Mouse (Mus musculus) ES-E14 (cell line): Measurements from ENCODE around the gene Gm4756. TPM values are rescaled to one million over a fixed set of nuclear protein-coding genes. Genes with fewer than 3 reads are reported as not detected.

ENCODE experiments used
- DNase-seq: peaks from one replicate; pipeline ENCODE4 v3.0.0-alpha.2; 2013; ENCODE audit warnings: low read depth, low spot score
- H3K27ac ChIP-seq: 2 replicates; pipeline ENCODE4 v1.5.1; 2012; ENCODE audit warnings: low read depth, mild to moderate bottlenecking, low read length, moderate library complexity, mixed read lengths; ENCODE audit not compliant: poor library complexity, insufficient read depth, severe bottlenecking
- H3K36me3 ChIP-seq: 2 replicates; pipeline ENCODE4 v1.6.1; 2012; ENCODE audit warnings: mild to moderate bottlenecking, low read length, moderate library complexity, mixed read lengths; ENCODE audit not compliant: control insufficient read depth, poor library complexity, insufficient read depth, severe bottlenecking
- H3K4me1 ChIP-seq, 2 experiments: fragments of 150-350 bp in 1 of 2; sonication (generic) in 1 of 2; 2 replicates each; pipeline ENCODE4 v1.6.1; 2012; ENCODE audit warnings: low read length in 2 of 2, mild to moderate bottlenecking in 1 of 2, mixed read lengths in 1 of 2; ENCODE audit not compliant: control insufficient read depth in 2 of 2, insufficient read depth in 2 of 2, poor library complexity in 1 of 2
- H3K4me3 ChIP-seq, 2 experiments: fragments of 150-350 bp in 1 of 2; sonication (generic) in 1 of 2; 2 replicates each; pipeline ENCODE4 v1.5.1; 2012; ENCODE audit warnings: low read length in 2 of 2, low read depth in 1 of 2, mild to moderate bottlenecking in 1 of 2, mixed read lengths in 1 of 2; ENCODE audit not compliant: insufficient read depth in 1 of 2, poor library complexity in 1 of 2, severe bottlenecking in 1 of 2
- H3K9ac ChIP-seq: 2 replicates; pipeline ENCODE4 v1.6.1; 2012; ENCODE audit warnings: low read depth, mild to moderate bottlenecking, low read length, mixed read lengths; ENCODE audit not compliant: poor library complexity, insufficient read depth, severe bottlenecking
- H3K9me3 ChIP-seq: fragments of 150-350 bp; sonication (generic); 2 replicates; pipeline ENCODE4 v1.6.1; 2012; ENCODE audit warnings: low read depth, mild to moderate bottlenecking, low read length; ENCODE audit not compliant: control insufficient read depth, insufficient read depth
- CHD2 ChIP-seq: IDR thresholded peaks from 2 replicates; pipeline ENCODE4 v1.6.1; 2014; ENCODE audit warnings: mild to moderate bottlenecking, low read depth, low read length, inconsistent platforms
- HCFC1 ChIP-seq: IDR thresholded peaks from 2 replicates; pipeline ENCODE4 v1.6.1; 2012; ENCODE audit warnings: low read length, inconsistent platforms, borderline replicate concordance; ENCODE audit not compliant: insufficient read depth
- MAFK ChIP-seq: IDR thresholded peaks from 2 replicates; pipeline ENCODE4 v1.6.1; 2014; ENCODE audit warnings: mild to moderate bottlenecking, low read depth, low read length, inconsistent platforms; ENCODE audit not compliant: insufficient read depth
- ZC3H11A ChIP-seq: IDR thresholded peaks from 2 replicates; pipeline ENCODE4 v1.6.1; 2012; ENCODE audit warnings: low read depth, mild to moderate bottlenecking, inconsistent platforms, low read length, borderline replicate concordance
- ZNF384 ChIP-seq: IDR thresholded peaks from 2 replicates; pipeline ENCODE4 v1.6.1; 2012; ENCODE audit warnings: low read depth, low read length, inconsistent platforms
- in situ Hi-C, 2 experiments: fragments of 600-800 bp; cut with MboI; formaldehyde crosslinking; loops; one replicate each; pipeline ENCODE4 v1.15.1; 2025; ENCODE audit warnings: low sequenced_read_pairs in 2 of 2, inconsistent platforms in 1 of 2; ENCODE audit not compliant: unreplicated experiment in 2 of 2
- total RNA-seq: library from RNA; depleted of rRNA; stranded (reverse); fragments of 300-350 nt; gene quantifications from 2 replicates; pipeline ENCODE4 v1.2.3, GENCODE M21; 2012

Gene Gm4756
- total RNA-seq, 1 experiment = 0.67 TPM

- no peak overlapping the region for H3K27ac ChIP-seq
These were observed 25.4 kb upstream of the Gm4756 start for GRCm38 (mm10) chr12:72674820-72675219.

GRCm38 (mm10) chr12:72674079-72674797 is 24.8 kb upstream of the Gm4756 start:
- no peak overlapping the region for H3K9ac ChIP-seq
- no peak overlapping the region for H3K4me3 ChIP-seq
- H3K4me1 ChIP-seq = no peaks in the 10 kb centered on the region
- in situ Hi-C loops = loop anchor here in 1 of 2 experiments (25.0 kb wide), 1 partner anchor 212 kb away; no protein-coding TSS in a partner anchor
- TF ChIP-seq HCFC1 (no peak), MAFK (no peak), ZNF384 (no peak), ZC3H11A (no peak), CHD2 (no peak)
- no peak overlapping the region for H3K27ac ChIP-seq
- no peaks in the 10 kb centered on the region; the same call in 1 of the 2 replicates for H3K9me3 ChIP-seq
- H3K36me3 ChIP-seq = no peaks in the 10 kb centered on the region
- no peak for DNase-seq

More at GRCm38 (mm10) chr12:72674820-72675219, 25.4 kb upstream of the Gm4756 start:
- Histone ChIP-seq H3K4me1 (no peaks in the 10 kb centered on the region), H3K4me3 (no peak overlapping the region), H3K36me3 (no peaks in the 10 kb centered on the region), H3K9me3 (no peaks in the 10 kb centered on the region; the same call in 1 of the 2 replicates), H3K9ac (no peak overlapping the region)
- no peak for DNase-seq
- in situ Hi-C loops = loop anchor here in 1 of 2 experiments (25.0 kb wide), 1 partner anchor 213 kb away; no protein-coding TSS in a partner anchor
- no peak for TF ChIP-seq HCFC1
- TF ChIP-seq ZC3H11A = no peak
- TF ChIP-seq MAFK = peak; percentile 72

- Histone ChIP-seq H3K27ac (no peak overlapping the region), H3K36me3 (no peaks in the 10 kb centered on the region), H3K4me3 (no peak overlapping the region), H3K4me1 (no peaks in the 10 kb centered on the region), H3K9ac (no peak overlapping the region), H3K9me3 (no peaks in the 10 kb centered on the region; the same call in 1 of the 2 replicates)
- TF ChIP-seq MAFK (no peak), ZC3H11A (no peak), ZNF384 (no peak), CHD2 (no peak), HCFC1 (no peak)
- DNase-seq = no peak
- in situ Hi-C loops = loop anchor here in 1 of 2 experiments (25.0 kb wide), 1 partner anchor 209 kb away; no protein-coding TSS in a partner anchor
These were observed 22.2 kb upstream of the Gm4756 start for GRCm38 (mm10) chr12:72671516-72672135.

GRCm38 (mm10) chr12:72670921-72671320 is 21.5 kb upstream of the Gm4756 start:
- Histone ChIP-seq H3K9me3 (no peaks in the 10 kb centered on the region; the same call in 1 of the 2 replicates), H3K27ac (no peak overlapping the region), H3K36me3 (no peaks in the 10 kb centered on the region), H3K4me1 (no peaks in the 10 kb centered on the region), H3K4me3 (no peak overlapping the region), H3K9ac (no peak overlapping the region)
- DNase-seq = no peak
- in situ Hi-C loops = loop anchor here in 1 of 2 experiments (25.0 kb wide), 1 partner anchor 209 kb away; no protein-coding TSS in a partner anchor
- TF ChIP-seq HCFC1 (no peak), ZNF384 (no peak), ZC3H11A (no peak), MAFK (no peak), CHD2 (no peak)
